In genomic region chr14:76020259-76020785, GRCm38 (mm10) we compare ENCODE assay signal across 16 mouse cellular contexts. TPM values are rescaled to one million over a fixed set of nuclear protein-coding genes. Genes with fewer than 3 reads are reported as not detected.
DNase-seq lines count a peak whose midpoint lies in the region; ATAC-seq and TF ChIP-seq lines count a peak whose summit lies in the region.
"Had no signal": no experiment of that assay in that cellular context is flagged by ENCODE, and none has a peak within 500 bp of the region (broad histone marks: within the 10 kb centered on the region; RNA-seq: fewer than 3 reads in every experiment).

No protein-coding gene starts in this region.

- no peak for ATAC-seq in hindbrain, embryonic 13.5 days (ENCODE audit: low FRiP score)
- peak; percentile 34; the same call in 1 of the 2 replicates for ATAC-seq in embryonic facial prominence, embryonic 15.5 days (ENCODE audit: insufficient number of reproducible peaks, low FRiP score, low TSS enrichment, low read depth)
- ATAC-seq in hindbrain, embryonic 15.5 days (ENCODE audit: low FRiP score, low read depth), result 0 out of 2 replicates have a peak, but pooled peaks have one; percentile 17
- ATAC-seq in midbrain, postnatal 0 days (ENCODE audit: low FRiP score), result no peak
- ATAC-seq: intestine, embryonic 16.5 days had no signal

- no peak overlapping the region for H3K4me2 ChIP-seq in hindbrain, embryonic 13.5 days
- H3K4me2 ChIP-seq in embryonic facial prominence, embryonic 15.5 days (replicated peaks), result no peak overlapping the region
- H3K4me2 ChIP-seq in hindbrain, embryonic 15.5 days, result 0 out of 2 replicates have a peak overlapping the region, but pooled peaks have one; percentile 13
- no peak overlapping the region for H3K4me2 ChIP-seq in midbrain, postnatal 0 days (ENCODE audit: low read depth, low read length, poor library complexity, severe bottlenecking)

- no peaks in the 10 kb centered on the region for H3K27me3 ChIP-seq in hindbrain, embryonic 13.5 days
- no peaks in the 10 kb centered on the region for H3K27me3 ChIP-seq in hindbrain, embryonic 10.5 days (ENCODE audit: insufficient read depth, poor library complexity, severe bottlenecking)
- H3K27me3 ChIP-seq in embryonic facial prominence, embryonic 15.5 days, result no peaks in the 10 kb centered on the region
- H3K27me3 ChIP-seq in hindbrain, embryonic 15.5 days, result no peaks in the 10 kb centered on the region
- H3K27me3 ChIP-seq in midbrain, postnatal 0 days (ENCODE audit: insufficient read depth, low read length), result no peaks in the 10 kb centered on the region

- no peak for TF ChIP-seq CTCF in midbrain, postnatal 0 days (IDR thresholded peaks at IDR 0.05)

- no peak overlapping the region for H3K9ac ChIP-seq in hindbrain, embryonic 13.5 days
- no peak overlapping the region for H3K9ac ChIP-seq in embryonic facial prominence, embryonic 15.5 days
- H3K9ac ChIP-seq in hindbrain, embryonic 15.5 days, result no peak overlapping the region
- no peak overlapping the region for H3K9ac ChIP-seq in midbrain, postnatal 0 days (replicated peaks; ENCODE audit: low read length, poor library complexity, severe bottlenecking)
- H3K9ac ChIP-seq: liver, embryonic 14.5 days had no signal

- WGBS in hindbrain, embryonic 13.5 days, result 58% methylated on average over 5 of the region's 5 CpGs
- 85% methylated on average over 5 of the region's 5 CpGs for WGBS in hindbrain, embryonic 10.5 days
- WGBS in embryonic facial prominence, embryonic 15.5 days, result 64% methylated on average over 5 of the region's 5 CpGs
- WGBS in hindbrain, embryonic 15.5 days, result 49% methylated on average over 5 of the region's 5 CpGs
- 68% methylated on average over 5 of the region's 5 CpGs for WGBS in midbrain, postnatal 0 days

- DNase-seq in hindbrain, embryonic 10.5 days (ENCODE audit: low spot score), result no peak
- peak; percentile 59 for DNase-seq in midbrain, postnatal 0 days (ENCODE audit: low spot score)
- no peak for DNase-seq in natural killer cell, adult 2 months (ENCODE audit: low spot score in 2 of 2)
- no peak for DNase-seq in spleen, adult 18-20 months
- DNase-seq: cerebellum, adult 9-11 months; embryo, embryonic 11 days; gastrocnemius, postnatal 36 days; heart, postnatal 14 days; right cerebral cortex, postnatal 14 days had no signal

- H3K4me1 ChIP-seq in hindbrain, embryonic 13.5 days (replicated peaks), result peaks cover 12% of the 10 kb centered on the region
- no peaks in the 10 kb centered on the region; the same call in 1 of the 2 replicates for H3K4me1 ChIP-seq in hindbrain, embryonic 10.5 days (replicated peaks)
- no peaks in the 10 kb centered on the region for H3K4me1 ChIP-seq in embryonic facial prominence, embryonic 15.5 days
- H3K4me1 ChIP-seq in hindbrain, embryonic 15.5 days (replicated peaks), result peaks cover 13% of the 10 kb centered on the region
- H3K4me1 ChIP-seq in midbrain, postnatal 0 days (ENCODE audit: insufficient read depth, low read length), result 0 out of 2 replicates have a peak, but pooled peaks cover 2% of the 10 kb centered on the region

- H3K4me3 ChIP-seq in hindbrain, embryonic 13.5 days, result no peak overlapping the region
- H3K4me3 ChIP-seq in hindbrain, embryonic 10.5 days, result no peak overlapping the region
- H3K4me3 ChIP-seq in embryonic facial prominence, embryonic 15.5 days (replicated peaks), result no peak overlapping the region
- H3K4me3 ChIP-seq in hindbrain, embryonic 15.5 days, result no peak overlapping the region
- H3K4me3 ChIP-seq in midbrain, postnatal 0 days (ENCODE audit: low read depth, low read length), result no peak overlapping the region
- H3K4me3 ChIP-seq: myocyte had no signal

- H3K27ac ChIP-seq in hindbrain, embryonic 13.5 days, result peak overlapping the region; percentile 67
- H3K27ac ChIP-seq in hindbrain, embryonic 10.5 days, result no peak overlapping the region; the same call in 1 of the 2 replicates
- no peak overlapping the region for H3K27ac ChIP-seq in embryonic facial prominence, embryonic 15.5 days (replicated peaks)
- peak overlapping the region; percentile 37 for H3K27ac ChIP-seq in hindbrain, embryonic 15.5 days (replicated peaks)
- peak overlapping the region; percentile 12; the same call in 1 of the 2 replicates for H3K27ac ChIP-seq in midbrain, postnatal 0 days (ENCODE audit: low read depth, low read length)
- H3K27ac ChIP-seq: kidney, postnatal 0 days; liver, embryonic 14.5 days had no signal

- H3K9me3 ChIP-seq in hindbrain, embryonic 13.5 days, result no peaks in the 10 kb centered on the region
- H3K9me3 ChIP-seq in hindbrain, embryonic 10.5 days, result no peaks in the 10 kb centered on the region
- no peaks in the 10 kb centered on the region for H3K9me3 ChIP-seq in embryonic facial prominence, embryonic 15.5 days (replicated peaks)
- H3K9me3 ChIP-seq in hindbrain, embryonic 15.5 days, result no peaks in the 10 kb centered on the region
- no peaks in the 10 kb centered on the region for H3K9me3 ChIP-seq in midbrain, postnatal 0 days (ENCODE audit: low read length)

- H3K36me3 ChIP-seq in hindbrain, embryonic 13.5 days, result no peaks in the 10 kb centered on the region
- H3K36me3 ChIP-seq in hindbrain, embryonic 10.5 days, result no peaks in the 10 kb centered on the region
- no peaks in the 10 kb centered on the region for H3K36me3 ChIP-seq in embryonic facial prominence, embryonic 15.5 days
- H3K36me3 ChIP-seq in hindbrain, embryonic 15.5 days, result no peaks in the 10 kb centered on the region
- no peaks in the 10 kb centered on the region for H3K36me3 ChIP-seq in midbrain, postnatal 0 days (ENCODE audit: insufficient read depth, low read length)

RNA-seq across cellular contexts. Expression of gene Gtf2f2, which starts 9.7 kb away (rescaled TPM):
- polyA plus RNA-seq in hindbrain, embryonic 13.5 days (2015; fragmentation: Nextera tagmentation; extraction: Ambion mirVana), result 38.9 and 43.3 TPM in 2 replicates
- 47.8 and 56.1 TPM in 2 replicates for polyA plus RNA-seq in hindbrain, embryonic 10.5 days (2016; fragmentation: Nextera tagmentation; extraction: Ambion mirVana)
- polyA plus RNA-seq in embryonic facial prominence, embryonic 15.5 days (2015; fragmentation: Nextera tagmentation; extraction: Ambion mirVana), result 32.8 and 34.5 TPM in 2 replicates
- polyA plus RNA-seq in hindbrain, embryonic 15.5 days (2015; fragmentation: Nextera tagmentation; extraction: Ambion mirVana), result 34.6 and 35.4 TPM in 2 replicates
- total RNA-seq in midbrain, postnatal 0 days (2014; rRNA removed), result 22.7 and 23.4 TPM in 2 replicates
- 38.4 and 42.6 TPM in 2 replicates for polyA plus RNA-seq in midbrain, postnatal 0 days (2015; fragmentation: Nextera tagmentation; extraction: Ambion mirVana)

Comparison
In these comparisons a context has a peak if more than half of its experiments do, and no peak if none do; other contexts are left out.
1. ATAC-seq: peak in embryonic facial prominence, embryonic 15.5 days (single experiment) and hindbrain, embryonic 15.5 days (single experiment); none in hindbrain, embryonic 13.5 days (single experiment) and midbrain, postnatal 0 days (single experiment).
2. H3K27ac ChIP-seq: peak in hindbrain, embryonic 13.5 days (single experiment), hindbrain, embryonic 15.5 days (single experiment) and midbrain, postnatal 0 days (single experiment); none in hindbrain, embryonic 10.5 days (single experiment) and embryonic facial prominence, embryonic 15.5 days (single experiment).